Mouse (Mus musculus): ENCODE measurements around the gene Epb41l2. TPM values are rescaled to one million over a fixed set of nuclear protein-coding genes. Genes with fewer than 3 reads are reported as not detected.

Gene Epb41l2
- total and polyA plus RNA-seq, 2 experiments from 2014 or later, result 21.6 to 50.1 TPM

GRCm38 (mm10) chr10:25482791-25483190 lies 123.2 kb downstream of the Epb41l2 start:
- Histone ChIP-seq H3K27ac (ENCODE audit: low read depth) (no peak overlapping the region), H3K4me2 (ENCODE audit: low read depth, low read length) (no peak overlapping the region), H3K4me1 (ENCODE audit: control insufficient read depth, insufficient read depth) (no peaks in the 10 kb centered on the region), H3K27me3 (ENCODE audit: control insufficient read depth, insufficient read depth, low read length) (no peaks in the 10 kb centered on the region), H3K9me3 (replicated peaks; ENCODE audit: control insufficient read depth, low read length) (no peaks in the 10 kb centered on the region), H3K9ac (replicated peaks; ENCODE audit: low read depth, low read length) (no peak overlapping the region), H3K36me3 (replicated peaks; ENCODE audit: control insufficient read depth, insufficient read depth, low read length) (peaks cover 36% of the 10 kb centered on the region), H3K4me3 (ENCODE audit: low read depth, low read length) (no peak overlapping the region)
- no peak for TF ChIP-seq CTCF (IDR thresholded peaks at IDR 0.05; ENCODE audit: low read depth)
- TF ChIP-seq EP300 (IDR thresholded peaks at IDR 0.05; ENCODE audit: low read depth), result no peak
- DNase-seq (ENCODE audit: low spot score) (no peak), ATAC-seq (ENCODE audit: insufficient read depth, low read depth) (no peak)
- 46% methylated on average over 5 of the region's 5 CpGs for WGBS

DNA sequence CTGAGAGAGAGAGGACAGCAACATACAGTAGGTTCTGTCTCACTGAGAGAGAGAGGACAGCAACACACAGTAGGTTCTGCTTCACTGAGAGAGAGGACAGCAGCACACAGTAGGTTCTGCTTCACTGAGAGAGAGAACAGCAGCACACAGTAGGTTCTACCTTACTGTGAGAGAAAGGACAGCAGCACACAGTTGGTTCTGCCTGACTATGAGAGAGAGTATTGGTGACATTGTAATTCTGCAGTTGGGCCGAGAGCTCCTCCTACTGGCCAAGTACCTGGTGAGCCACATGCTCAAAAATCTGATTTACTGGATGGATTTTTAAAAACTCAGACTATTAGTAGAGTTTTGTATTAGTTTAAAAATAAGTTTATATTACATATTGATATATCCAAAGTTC lies 128.9 kb downstream of the Epb41l2 start:
- ATAC-seq (ENCODE audit: insufficient read depth, low read depth) (no peak; the same call in 1 of the 2 replicates), DNase-seq (ENCODE audit: low spot score) (peak; percentile 50)
- no peak overlapping the region for H3K4me3 ChIP-seq (ENCODE audit: low read depth, low read length)
- no peak overlapping the region for H3K27ac ChIP-seq (ENCODE audit: low read depth)
- H3K9ac ChIP-seq (replicated peaks; ENCODE audit: low read depth, low read length), result no peak overlapping the region
- no peaks in the 10 kb centered on the region for H3K4me1 ChIP-seq (ENCODE audit: control insufficient read depth, insufficient read depth)
- H3K27me3 ChIP-seq (ENCODE audit: control insufficient read depth, insufficient read depth, low read length), result no peaks in the 10 kb centered on the region
- peaks cover 34% of the 10 kb centered on the region for H3K36me3 ChIP-seq (replicated peaks; ENCODE audit: control insufficient read depth, insufficient read depth, low read length)
- WGBS, result 5% methylated on average over 1 of the region's 1 CpGs
- no peak overlapping the region for H3K4me2 ChIP-seq (ENCODE audit: low read depth, low read length)
- TF ChIP-seq CTCF (IDR thresholded peaks at IDR 0.05; ENCODE audit: low read depth) (peak; percentile 86), EP300 (IDR thresholded peaks at IDR 0.05; ENCODE audit: low read depth) (no peak)
- no peaks in the 10 kb centered on the region for H3K9me3 ChIP-seq (replicated peaks; ENCODE audit: control insufficient read depth, low read length)

DNA sequence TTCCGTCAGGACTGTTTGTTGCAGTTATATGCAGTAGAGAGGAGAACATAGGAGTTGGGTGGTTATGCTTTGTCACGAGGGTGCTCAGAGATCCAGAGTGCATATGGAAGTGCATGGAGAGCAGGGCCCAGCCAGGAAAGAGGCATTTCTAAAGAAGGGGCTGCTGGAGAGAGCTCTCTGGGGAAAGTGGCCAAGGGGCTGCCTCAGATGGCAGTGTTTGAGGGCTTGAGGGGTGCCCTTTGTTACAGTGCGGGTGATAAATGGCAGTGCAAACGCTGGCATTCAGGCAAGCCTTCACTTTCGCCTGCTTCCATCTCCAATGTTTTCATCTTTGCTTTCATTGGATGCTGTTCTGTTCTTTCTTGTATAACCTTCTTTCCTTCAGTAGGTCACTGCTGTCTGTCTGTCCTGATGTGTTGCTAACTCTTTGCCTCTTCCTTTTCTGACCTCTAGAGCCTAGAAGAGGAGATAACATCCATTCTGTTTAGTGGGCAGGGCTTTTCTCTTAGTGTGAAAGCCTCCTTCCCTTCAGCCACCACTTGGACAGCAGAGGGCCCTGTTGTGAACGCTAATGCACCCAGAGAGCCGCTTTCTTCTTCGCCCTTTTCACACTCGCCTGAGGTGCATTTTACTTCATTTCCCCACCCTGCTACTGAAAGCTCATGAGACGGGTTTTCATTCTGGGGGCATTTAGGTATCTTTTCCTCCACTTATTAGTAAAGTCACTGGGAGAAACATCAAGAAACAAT lies 139.9 kb downstream of the Epb41l2 start:
- no peak overlapping the region for H3K27ac ChIP-seq (ENCODE audit: low read depth)
- H3K27me3 ChIP-seq (ENCODE audit: control insufficient read depth, insufficient read depth, low read length), result no peaks in the 10 kb centered on the region
- ATAC-seq (ENCODE audit: insufficient read depth, low read depth), result no peak
- H3K9ac ChIP-seq (replicated peaks; ENCODE audit: low read depth, low read length), result no peak overlapping the region
- WGBS, result 61% methylated on average over 10 of the region's 10 CpGs
- H3K9me3 ChIP-seq (replicated peaks; ENCODE audit: control insufficient read depth, low read length), result no peaks in the 10 kb centered on the region
- no peak for DNase-seq (ENCODE audit: low spot score)
- H3K4me2 ChIP-seq (ENCODE audit: low read depth, low read length), result no peak overlapping the region
- peaks cover 36% of the 10 kb centered on the region for H3K36me3 ChIP-seq (replicated peaks; ENCODE audit: control insufficient read depth, insufficient read depth, low read length)
- H3K4me1 ChIP-seq (ENCODE audit: control insufficient read depth, insufficient read depth), result no peaks in the 10 kb centered on the region
- TF ChIP-seq CTCF (IDR thresholded peaks at IDR 0.05; ENCODE audit: low read depth), result peak; percentile 38
- no peak for TF ChIP-seq EP300 (IDR thresholded peaks at IDR 0.05; ENCODE audit: low read depth)
- H3K4me3 ChIP-seq (ENCODE audit: low read depth, low read length), result no peak overlapping the region

DNA sequence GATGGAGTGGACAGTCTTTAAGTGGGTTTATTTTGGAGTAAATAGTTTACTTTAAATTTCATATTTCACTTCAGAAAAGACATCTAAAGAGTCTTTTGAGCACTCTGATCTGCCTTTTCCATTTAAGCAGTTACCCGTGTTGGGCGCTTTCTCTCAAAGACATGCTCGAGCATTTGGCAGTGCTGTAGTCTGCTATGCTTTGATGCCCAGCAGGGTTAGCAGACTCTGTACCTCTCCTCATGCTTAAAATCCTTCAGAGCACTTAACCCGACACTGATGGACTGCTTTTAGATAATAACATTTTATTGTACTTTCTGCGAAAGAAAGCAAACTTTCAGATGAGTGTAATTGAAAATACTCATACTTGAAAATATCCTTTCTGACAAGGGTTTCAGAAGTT lies 143.7 kb downstream of the Epb41l2 start:
- TF ChIP-seq EP300 (IDR thresholded peaks at IDR 0.05; ENCODE audit: low read depth) (no peak), CTCF (IDR thresholded peaks at IDR 0.05; ENCODE audit: low read depth) (no peak)
- no peak for ATAC-seq (ENCODE audit: insufficient read depth, low read depth)
- H3K4me1 ChIP-seq (ENCODE audit: control insufficient read depth, insufficient read depth), result no peaks in the 10 kb centered on the region

DNA sequence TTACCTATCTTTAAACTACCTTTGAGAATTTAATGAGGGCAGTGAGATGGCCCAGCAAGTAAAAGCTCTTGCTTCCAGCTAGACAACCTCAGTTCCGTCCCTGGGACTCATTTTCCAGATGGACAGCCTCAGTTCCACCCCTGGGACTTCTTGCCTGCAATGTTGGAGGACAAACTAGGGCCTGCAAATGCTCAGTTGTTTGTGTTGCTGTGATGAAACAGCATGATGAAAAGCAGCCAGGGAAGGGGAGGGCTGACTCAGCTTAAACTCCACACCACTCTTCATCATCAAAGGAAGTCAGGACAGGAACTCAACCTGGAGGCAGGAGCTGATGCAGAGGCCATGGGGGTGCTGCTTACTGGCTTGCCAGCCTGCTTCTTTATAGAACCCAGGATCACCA lies 154.2 kb downstream of the Epb41l2 start:
- DNase-seq (ENCODE audit: low spot score), result no peak
- no peak overlapping the region for H3K4me2 ChIP-seq (ENCODE audit: low read depth, low read length)
- H3K36me3 ChIP-seq (replicated peaks; ENCODE audit: control insufficient read depth, insufficient read depth, low read length), result peaks cover 38% of the 10 kb centered on the region
- no peak overlapping the region for H3K4me3 ChIP-seq (ENCODE audit: low read depth, low read length)
- no peaks in the 10 kb centered on the region for H3K4me1 ChIP-seq (ENCODE audit: control insufficient read depth, insufficient read depth)
- no peak overlapping the region for H3K27ac ChIP-seq (ENCODE audit: low read depth)
- no peak for TF ChIP-seq CTCF (IDR thresholded peaks at IDR 0.05; ENCODE audit: low read depth)
- TF ChIP-seq EP300 (IDR thresholded peaks at IDR 0.05; ENCODE audit: low read depth), result no peak
- WGBS, result 61% methylated on average over 1 of the region's 1 CpGs
- ATAC-seq (ENCODE audit: insufficient read depth, low read depth), result no peak
- no peak overlapping the region for H3K9ac ChIP-seq (replicated peaks; ENCODE audit: low read depth, low read length)
- no peaks in the 10 kb centered on the region for H3K9me3 ChIP-seq (replicated peaks; ENCODE audit: control insufficient read depth, low read length)
- no peaks in the 10 kb centered on the region for H3K27me3 ChIP-seq (ENCODE audit: control insufficient read depth, insufficient read depth, low read length)

More for the DNA sequence above, 143.7 kb downstream of the Epb41l2 start:
- WGBS, result 84% methylated on average over 5 of the region's 5 CpGs
- Histone ChIP-seq H3K9me3 (replicated peaks; ENCODE audit: control insufficient read depth, low read length) (no peaks in the 10 kb centered on the region), H3K27ac (ENCODE audit: low read depth) (no peak overlapping the region), H3K4me3 (ENCODE audit: low read depth, low read length) (no peak overlapping the region), H3K27me3 (ENCODE audit: control insufficient read depth, insufficient read depth, low read length) (no peaks in the 10 kb centered on the region), H3K9ac (replicated peaks; ENCODE audit: low read depth, low read length) (no peak overlapping the region), H3K36me3 (replicated peaks; ENCODE audit: control insufficient read depth, insufficient read depth, low read length) (peaks cover 56% of the 10 kb centered on the region), H3K4me2 (ENCODE audit: low read depth, low read length) (no peak overlapping the region)
- no peak for DNase-seq (ENCODE audit: low spot score)

DNA sequence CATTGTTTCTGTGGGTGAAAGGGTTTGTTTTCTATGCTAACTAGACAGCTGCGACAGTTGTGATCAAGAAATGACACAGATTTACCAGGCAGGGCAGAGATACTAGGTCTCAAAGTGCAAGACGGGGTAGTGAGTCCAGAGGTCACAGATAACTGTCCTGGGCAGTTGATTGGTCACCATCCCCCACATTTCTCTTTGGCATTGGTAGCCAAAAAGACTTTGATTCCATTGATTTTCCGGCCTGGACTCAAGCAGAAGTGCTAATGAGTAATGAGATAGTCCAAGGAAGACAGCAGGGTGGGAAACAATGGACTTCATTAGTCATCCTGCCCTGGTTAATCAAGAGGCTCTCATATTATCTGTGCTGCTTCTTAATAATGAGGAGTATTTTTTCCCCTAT lies 160.4 kb downstream of the Epb41l2 start:
- DNase-seq (ENCODE audit: low spot score) (no peak), ATAC-seq (ENCODE audit: insufficient read depth, low read depth) (peak; percentile 44; the same call in 1 of the 2 replicates)
- Histone ChIP-seq H3K36me3 (replicated peaks; ENCODE audit: control insufficient read depth, insufficient read depth, low read length) (peaks cover 43% of the 10 kb centered on the region), H3K9me3 (replicated peaks; ENCODE audit: control insufficient read depth, low read length) (no peaks in the 10 kb centered on the region), H3K4me1 (ENCODE audit: control insufficient read depth, insufficient read depth) (no peaks in the 10 kb centered on the region), H3K27ac (ENCODE audit: low read depth) (peak overlapping the region; percentile 30), H3K9ac (replicated peaks; ENCODE audit: low read depth, low read length) (no peak overlapping the region), H3K4me3 (ENCODE audit: low read depth, low read length) (no peak overlapping the region), H3K27me3 (ENCODE audit: control insufficient read depth, insufficient read depth, low read length) (no peaks in the 10 kb centered on the region), H3K4me2 (ENCODE audit: low read depth, low read length) (no peak overlapping the region)
- 55% methylated on average over 3 of the region's 3 CpGs for WGBS
- TF ChIP-seq EP300 (IDR thresholded peaks at IDR 0.05; ENCODE audit: low read depth), result no peak
- no peak for TF ChIP-seq CTCF (IDR thresholded peaks at IDR 0.05; ENCODE audit: low read depth)
